Mouse (Mus musculus): ENCODE results near the gene Srgn. TPM values are rescaled to one million over a fixed set of nuclear protein-coding genes. Genes with fewer than 3 reads are reported as not detected.
A peak's percentile ranks its signal among the peaks of the same experiment; 100 is the strongest.
"Not testable (repeated sequence)": the region's sequence is repeated elsewhere in the genome, so short reads cannot be mapped to it uniquely, and the experiment has no call there.

Srgn gene
- polyA plus RNA-seq, 1 experiment from 2014 or later: 11.5 TPM

DNA sequence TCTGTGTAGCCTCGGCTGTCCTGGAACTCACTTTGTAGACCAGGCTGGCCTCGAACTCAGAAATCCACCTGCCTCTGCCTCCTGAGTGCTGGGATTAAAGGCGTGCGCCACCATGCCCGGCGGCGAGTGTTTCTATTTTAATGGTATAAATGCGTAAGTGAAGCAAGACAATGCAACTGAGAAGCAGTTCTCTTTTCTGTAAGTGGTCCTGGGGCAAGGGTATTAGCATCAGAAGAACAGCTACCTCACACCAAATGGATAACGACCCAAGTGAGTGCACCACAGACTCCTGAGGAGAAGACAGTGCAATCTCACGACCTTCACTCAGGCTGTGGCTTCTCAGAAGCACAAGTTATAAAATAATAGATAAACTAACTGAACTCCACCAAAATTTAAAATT is 52.3 kb downstream of the Srgn start:
- Histone ChIP-seq H3K4me2 (no peak overlapping the region), H3K9ac (no peak overlapping the region), H3K36me3 (peaks cover 18% of the 10 kb centered on the region), H3K4me1 (no peaks in the 10 kb centered on the region), H3K4me3 (no peak overlapping the region), H3K27ac (no peak overlapping the region), H3K9me3 (no peaks in the 10 kb centered on the region), H3K27me3 (no peaks in the 10 kb centered on the region)
- no peak for ATAC-seq (ENCODE audit: insufficient number of reproducible peaks, insufficient read depth, low FRiP score, low TSS enrichment, low read depth)
- 92% methylated on average over 10 of the region's 10 CpGs for WGBS

DNA sequence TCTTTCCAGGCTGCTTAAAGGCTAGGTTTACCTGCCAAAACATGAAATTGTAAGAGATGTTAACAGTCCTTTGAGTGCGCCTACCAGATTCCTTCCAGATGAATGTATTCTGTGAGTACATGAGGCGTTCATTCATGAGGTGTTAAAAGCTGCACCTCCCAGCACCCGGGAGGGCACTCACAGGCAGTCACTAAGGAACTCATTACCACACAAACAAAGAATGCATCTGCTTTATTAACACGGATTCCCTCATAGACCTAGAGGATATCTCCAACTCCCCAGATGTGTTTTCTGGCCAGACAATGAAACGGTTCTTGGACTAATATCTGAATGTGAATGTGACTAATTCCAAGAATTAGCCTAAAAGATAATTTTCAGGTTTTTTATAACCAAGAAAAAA is 56.1 kb downstream of the Srgn start:
- no peak overlapping the region for H3K9ac ChIP-seq
- H3K4me3 ChIP-seq: no peak overlapping the region
- no peak overlapping the region for H3K27ac ChIP-seq
- H3K9me3 ChIP-seq: no peaks in the 10 kb centered on the region
- no peaks in the 10 kb centered on the region for H3K4me1 ChIP-seq
- H3K36me3 ChIP-seq: peaks cover 7% of the 10 kb centered on the region; the same call in 1 of the 2 replicates
- WGBS: 81% methylated on average over 5 of the region's 5 CpGs
- no peak for ATAC-seq (ENCODE audit: insufficient number of reproducible peaks, insufficient read depth, low FRiP score, low TSS enrichment, low read depth)
- H3K27me3 ChIP-seq: no peaks in the 10 kb centered on the region
- H3K4me2 ChIP-seq: no peak overlapping the region

DNA sequence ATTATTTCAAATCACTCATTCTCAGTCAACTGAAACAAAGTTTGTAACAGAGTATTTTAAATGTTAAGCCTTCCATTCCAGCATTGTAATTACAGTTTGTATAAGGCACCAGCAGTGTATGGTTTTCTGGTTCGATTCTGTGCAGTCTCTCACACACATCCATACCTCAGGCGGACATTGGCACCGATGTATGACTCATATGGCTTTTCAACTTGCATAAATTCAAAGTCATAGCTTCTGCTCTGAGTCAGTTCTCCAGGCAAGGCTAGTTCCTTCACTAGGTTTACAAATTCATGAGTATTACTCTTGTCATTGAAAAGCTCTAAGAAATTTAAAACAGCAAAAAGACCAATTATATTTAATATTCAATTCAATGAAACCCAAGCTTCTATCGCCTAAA is 57.5 kb downstream of the Srgn start:
- no peak overlapping the region for H3K4me2 ChIP-seq
- H3K36me3 ChIP-seq: peaks cover 11% of the 10 kb centered on the region; the same call in 1 of the 2 replicates
- H3K9me3 ChIP-seq: no peaks in the 10 kb centered on the region
- H3K27ac ChIP-seq: no peak overlapping the region
- H3K4me3 ChIP-seq: no peak overlapping the region
- H3K27me3 ChIP-seq: no peaks in the 10 kb centered on the region
- WGBS: 95% methylated on average over 4 of the region's 4 CpGs
- no peak overlapping the region for H3K9ac ChIP-seq
- H3K4me1 ChIP-seq: no peaks in the 10 kb centered on the region
- no peak for ATAC-seq (ENCODE audit: insufficient number of reproducible peaks, insufficient read depth, low FRiP score, low TSS enrichment, low read depth)

GRCm38 (mm10) chr10:62461321-62461720 is 65.9 kb downstream of the Srgn start:
- no peaks in the 10 kb centered on the region for H3K4me1 ChIP-seq
- no peak overlapping the region for H3K4me3 ChIP-seq
- no peaks in the 10 kb centered on the region for H3K9me3 ChIP-seq
- H3K27ac ChIP-seq: no peak overlapping the region
- H3K36me3 ChIP-seq: peaks cover 65% of the 10 kb centered on the region
- no peaks in the 10 kb centered on the region for H3K27me3 ChIP-seq
- no peak overlapping the region for H3K4me2 ChIP-seq
- no peak for ATAC-seq (ENCODE audit: insufficient number of reproducible peaks, insufficient read depth, low FRiP score, low TSS enrichment, low read depth)
- no peak overlapping the region for H3K9ac ChIP-seq

DNA sequence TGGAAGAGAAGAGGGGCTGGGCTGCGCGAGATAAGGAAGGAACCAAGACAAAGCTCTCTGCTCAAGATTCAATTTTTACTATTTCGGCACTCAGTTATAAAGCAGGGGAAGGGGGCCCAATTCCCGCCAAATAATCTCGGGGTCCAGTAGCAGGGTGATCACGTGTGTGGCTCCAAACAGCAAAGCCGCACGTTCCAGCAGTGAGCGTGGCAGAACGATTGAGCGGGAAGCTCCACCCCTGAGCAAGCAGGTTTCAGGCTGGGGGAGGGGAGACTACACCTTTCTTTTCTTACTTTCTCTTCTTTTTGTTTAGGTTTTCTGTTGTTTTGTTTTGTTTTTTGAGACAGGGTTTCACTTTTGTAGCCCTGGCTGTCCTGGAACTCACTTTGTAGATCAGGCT is 75.2 kb downstream of the Srgn start:
- not testable (repeated sequence) for ATAC-seq (ENCODE audit: insufficient number of reproducible peaks, insufficient read depth, low FRiP score, low TSS enrichment, low read depth); H3K9ac ChIP-seq; H3K9me3 ChIP-seq; H3K27ac ChIP-seq; H3K4me2 ChIP-seq; H3K4me3 ChIP-seq; H3K27me3 ChIP-seq
- WGBS: 66% methylated on average over 11 of the region's 11 CpGs
- Histone ChIP-seq H3K4me1 (peaks cover 15% of the 10 kb centered on the region), H3K36me3 (peaks cover 21% of the 10 kb centered on the region)

GRCm38 (mm10) chr10:62450280-62450640 is 77.0 kb downstream of the Srgn start:
- no peaks in the 10 kb centered on the region for H3K9me3 ChIP-seq
- peak; percentile 11; the same call in 1 of the 2 replicates for ATAC-seq (ENCODE audit: insufficient number of reproducible peaks, insufficient read depth, low FRiP score, low TSS enrichment, low read depth)
- peak overlapping the region; percentile 98 for H3K9ac ChIP-seq
- peak overlapping the region; percentile 98 for H3K4me3 ChIP-seq
- H3K4me1 ChIP-seq: peaks cover 15% of the 10 kb centered on the region
- WGBS: 39% methylated on average over 18 of the region's 18 CpGs
- peak overlapping the region; percentile 87 for H3K27ac ChIP-seq
- peak overlapping the region; percentile 74 for H3K4me2 ChIP-seq
- peaks cover 23% of the 10 kb centered on the region for H3K36me3 ChIP-seq
- no peaks in the 10 kb centered on the region for H3K27me3 ChIP-seq

- Histone ChIP-seq H3K4me1 (peaks cover 15% of the 10 kb centered on the region), H3K9me3 (no peaks in the 10 kb centered on the region), H3K4me2 (peak within 1 kb of the TSS; percentile 74), H3K27ac (peak within 1 kb of the TSS; percentile 87), H3K27me3 (no peaks in the 10 kb centered on the region), H3K36me3 (peaks cover 28% of the 10 kb centered on the region), H3K9ac (peak within 1 kb of the TSS; percentile 98), H3K4me3 (peak within 1 kb of the TSS; percentile 98)
- peak; percentile 83 for ATAC-seq (ENCODE audit: insufficient number of reproducible peaks, insufficient read depth, low FRiP score, low TSS enrichment, low read depth)
- under 1% methylated on average over 73 of the region's 73 CpGs for WGBS
Measured at GRCm38 (mm10) chr10:62449364-62450279, 77.6 kb downstream of the Srgn start, which contains the start of the genes 4930507D05Rik and Supv3l1. Gene 4930507D05Rik, plus strand, starts transcription at chr10:62449489. Gene Supv3l1, minus strand, starts transcription at chr10:62449738.

Other genes with a start within 250 kb of the Srgn start
- 32.9 and 38.9 TPM in 2 replicates for gene Hk1, start 147.5 kb downstream of the Srgn start, polyA plus RNA-seq (2015; fragmentation: Nextera tagmentation; extraction: Ambion mirVana)
- 0.46 and 1.0 TPM in 2 replicates for gene Hkdc1, start 105.0 kb downstream of the Srgn start, polyA plus RNA-seq (2015; fragmentation: Nextera tagmentation; extraction: Ambion mirVana)
- gene 4930507D05Rik, start 78.0 kb downstream of the Srgn start, polyA plus RNA-seq (2015; fragmentation: Nextera tagmentation; extraction: Ambion mirVana): 0.60 and 0.73 TPM in 2 replicates
- gene Supv3l1, start 77.7 kb downstream of the Srgn start, polyA plus RNA-seq (2015; fragmentation: Nextera tagmentation; extraction: Ambion mirVana): 25.3 and 26.2 TPM in 2 replicates
- 76.0 and 76.5 TPM in 2 replicates for gene Vps26a, start 40.6 kb downstream of the Srgn start, polyA plus RNA-seq (2015; fragmentation: Nextera tagmentation; extraction: Ambion mirVana)
- 38.5 and 42.4 TPM in 2 replicates for gene Kif1bp, start 51.0 kb upstream of the Srgn start, polyA plus RNA-seq (2015; fragmentation: Nextera tagmentation; extraction: Ambion mirVana)
- 24.1 and 26.3 TPM in 2 replicates for gene Ddx21, start 74.8 kb upstream of the Srgn start, polyA plus RNA-seq (2015; fragmentation: Nextera tagmentation; extraction: Ambion mirVana)
- 175 and 178 TPM in 2 replicates for gene Ddx50, start 123.8 kb upstream of the Srgn start, polyA plus RNA-seq (2015; fragmentation: Nextera tagmentation; extraction: Ambion mirVana)
- gene Stox1, start 198.7 kb upstream of the Srgn start, polyA plus RNA-seq (2015; fragmentation: Nextera tagmentation; extraction: Ambion mirVana): 1.6 and 3.1 TPM in 2 replicates